Mouse (Mus musculus) lung, embryonic 15.5 days (tissue): ENCODE data around the gene Atxn2. TPM values are rescaled to one million over a fixed set of nuclear protein-coding genes. Genes with fewer than 3 reads are reported as not detected.
A peak's percentile ranks its signal among the peaks of the same experiment; 100 is the strongest.
"Not testable (repeated sequence)": the region's sequence is repeated elsewhere in the genome, so short reads cannot be mapped to it uniquely, and the experiment has no call there.

Source experiments
- ATAC-seq: fragments of 200-750 bp; cut with Nextera tagmentation; 2 replicates; pipeline ENCODE4 v1.8.0; 2017; ENCODE audit warnings: moderate number of reproducible peaks, borderline replicate concordance; ENCODE audit not compliant: low FRiP score, low TSS enrichment; ENCODE audit errors: extremely low read depth
- H3K27ac ChIP-seq: fragments of 300-500 bp; sonication (generic); 2 replicates; pipeline ENCODE4 v1.5.1; 2015; ENCODE audit warnings: moderate library complexity, mild to moderate bottlenecking, inconsistent platforms
- H3K27me3 ChIP-seq: fragments of 300-500 bp; sonication (generic); 2 replicates; pipeline ENCODE4 v1.6.1; 2015; ENCODE audit warnings: inconsistent platforms
- H3K36me3 ChIP-seq: fragments of 300-500 bp; sonication (generic); 2 replicates; pipeline ENCODE4 v1.6.1; 2015; ENCODE audit warnings: inconsistent platforms
- H3K4me1 ChIP-seq: fragments of 300-500 bp; sonication (generic); 2 replicates; pipeline ENCODE4 v1.6.1; 2015; ENCODE audit warnings: inconsistent platforms
- H3K4me2 ChIP-seq: fragments of 300-500 bp; sonication (generic); 2 replicates; pipeline ENCODE4 v1.6.1; 2015; ENCODE audit warnings: inconsistent platforms, mild to moderate bottlenecking, moderate library complexity
- H3K4me3 ChIP-seq: fragments of 300-500 bp; sonication (generic); 2 replicates; pipeline ENCODE4 v1.5.1; 2015; ENCODE audit warnings: mild to moderate bottlenecking, inconsistent platforms
- H3K9ac ChIP-seq: fragments of 300-500 bp; sonication (generic); 2 replicates; pipeline ENCODE4 v1.6.1; 2015; ENCODE audit warnings: inconsistent platforms
- H3K9me3 ChIP-seq: fragments of 300-500 bp; sonication (generic); 2 replicates; pipeline ENCODE4 v1.6.1; 2016; ENCODE audit warnings: inconsistent platforms
- WGBS: fragments of 180-500 bp; shearing (Covaris S2); methylation state at CpG from one replicate; pipeline ENCODE4 v1.1.7; 2015; 5-methylcytosine and 5-hydroxymethylcytosine counted together
- polyA plus RNA-seq: library from polyadenylated mRNA; unstranded; fragments of >200 nt; fragmentation: Nextera tagmentation; extraction: Ambion mirVana; gene quantifications from 2 replicates; pipeline ENCODE4 v1.2.1, GENCODE M21; 2015

The Atxn2 gene
- polyA plus RNA-seq, 1 experiment from 2014 or later = 60.8 TPM

DNA sequence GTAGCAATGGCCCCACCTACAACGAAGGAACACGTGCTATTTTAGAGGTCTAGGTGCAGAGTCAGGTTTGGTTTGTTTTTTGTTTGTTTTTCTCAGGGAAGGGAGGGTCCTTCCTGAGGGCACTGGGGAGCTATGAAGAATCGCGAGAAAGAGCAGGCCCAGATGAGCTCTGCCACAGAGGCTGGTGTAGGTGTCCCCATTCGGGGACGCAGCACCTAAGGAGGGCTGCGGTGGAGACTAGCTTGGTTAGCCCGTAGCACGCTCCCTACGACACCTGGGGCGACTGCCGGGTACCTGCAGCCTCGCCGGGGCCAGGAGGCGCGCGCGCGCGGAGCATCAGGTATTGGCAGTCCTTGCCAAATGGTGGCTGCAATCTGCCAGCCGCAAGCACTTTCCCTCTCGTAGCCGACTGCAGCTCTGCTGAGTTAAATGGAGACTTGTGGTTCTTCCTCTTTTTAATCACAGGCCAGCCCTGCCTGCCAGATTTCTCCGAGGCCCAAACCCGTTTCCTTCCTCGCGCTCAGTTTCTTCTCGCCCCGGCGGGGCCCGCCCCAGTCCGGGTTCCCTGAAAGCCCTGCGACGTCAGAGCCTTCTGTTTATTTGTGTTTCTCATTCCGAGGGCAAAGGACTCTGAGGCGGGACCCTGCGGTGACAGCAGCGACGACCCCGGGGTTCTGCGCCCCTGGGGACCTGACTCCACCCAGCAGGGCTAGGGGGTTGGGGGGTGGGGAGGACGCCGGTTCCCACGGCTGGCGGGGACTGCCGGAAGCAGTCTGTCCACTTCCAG, 127.4 kb downstream of the Atxn2 start:
- peaks cover 9% of the 10 kb centered on the region for H3K27me3 ChIP-seq
- no peaks in the 10 kb centered on the region for H3K36me3 ChIP-seq
- H3K4me1 ChIP-seq = peaks cover 62% of the 10 kb centered on the region
- peak overlapping the region; percentile 87 for H3K4me3 ChIP-seq
- ATAC-seq = no peak
- H3K9me3 ChIP-seq = no peaks in the 10 kb centered on the region
- H3K27ac ChIP-seq = peak overlapping the region; percentile 87
- under 1% methylated on average over 46 of the region's 46 CpGs for WGBS
- H3K9ac ChIP-seq = peak overlapping the region; percentile 49
- H3K4me2 ChIP-seq = peak overlapping the region; percentile 83

DNA sequence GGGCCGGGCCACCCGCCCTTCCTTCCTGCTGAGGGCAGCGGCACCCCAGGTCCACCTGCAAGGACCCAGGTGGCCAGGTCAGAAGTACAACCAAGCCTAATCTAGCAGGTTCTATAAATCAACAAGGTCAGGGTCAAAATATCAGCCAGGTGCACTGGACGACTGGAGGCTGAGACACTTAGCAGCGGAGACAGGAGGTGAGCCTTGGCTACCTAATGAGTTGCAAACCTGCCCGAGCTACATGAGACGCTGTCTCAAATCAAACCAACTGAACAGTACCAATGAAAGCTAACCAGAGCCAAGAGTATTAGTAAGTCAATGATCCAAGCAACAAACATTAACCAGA, 128.0 kb downstream of the Atxn2 start:
- Histone ChIP-seq H3K4me1 (peaks cover 59% of the 10 kb centered on the region), H3K9ac (peak overlapping the region; percentile 49), H3K27ac (peak overlapping the region; percentile 87), H3K4me3 (peak overlapping the region; percentile 87), H3K4me2 (peak overlapping the region; percentile 83), H3K9me3 (no peaks in the 10 kb centered on the region), H3K36me3 (no peaks in the 10 kb centered on the region), H3K27me3 (peaks cover 15% of the 10 kb centered on the region)
- ATAC-seq = no peak
- 26% methylated on average over 7 of the region's 7 CpGs for WGBS

GRCm38 (mm10) chr5:121841516-121841915, 130.4 kb downstream of the Atxn2 start:
- Histone ChIP-seq H3K9me3 (no peaks in the 10 kb centered on the region), H3K27ac (no peak overlapping the region), H3K4me2 (no peak overlapping the region), H3K9ac (no peak overlapping the region), H3K4me3 (no peak overlapping the region), H3K4me1 (peaks cover 41% of the 10 kb centered on the region), H3K27me3 (peaks cover 20% of the 10 kb centered on the region), H3K36me3 (no peaks in the 10 kb centered on the region)
- no peak for ATAC-seq
- 89% methylated on average over 9 of the region's 9 CpGs for WGBS

DNA sequence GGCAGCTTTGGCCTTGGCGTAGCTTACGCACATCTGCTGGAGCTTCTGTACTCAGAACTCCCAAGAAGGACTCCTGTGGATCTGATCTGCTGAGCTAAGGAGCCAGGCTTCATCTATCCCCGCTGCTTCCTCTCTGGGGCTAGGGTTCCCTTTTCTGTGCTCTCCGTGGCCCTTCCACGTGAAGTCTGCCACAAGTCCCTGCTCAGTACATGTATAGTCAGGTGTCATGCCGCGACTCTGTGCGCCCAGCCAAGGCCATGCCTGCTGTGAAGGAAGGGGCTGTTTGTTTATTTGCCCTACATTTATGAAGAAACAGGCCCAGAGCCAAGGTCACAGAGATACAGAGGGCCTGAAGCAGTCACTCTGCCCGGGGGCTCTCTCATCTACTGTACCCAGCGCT, 130.8 kb downstream of the Atxn2 start:
- Histone ChIP-seq H3K36me3 (no peaks in the 10 kb centered on the region), H3K4me3 (no peak overlapping the region), H3K9me3 (no peaks in the 10 kb centered on the region), H3K9ac (no peak overlapping the region), H3K4me2 (peak overlapping the region; percentile 96; the same call in 1 of the 2 replicates), H3K27ac (no peak overlapping the region), H3K27me3 (peaks cover 20% of the 10 kb centered on the region), H3K4me1 (peaks cover 41% of the 10 kb centered on the region)
- no peak for ATAC-seq
- WGBS = 42% methylated on average over 10 of the region's 10 CpGs

DNA sequence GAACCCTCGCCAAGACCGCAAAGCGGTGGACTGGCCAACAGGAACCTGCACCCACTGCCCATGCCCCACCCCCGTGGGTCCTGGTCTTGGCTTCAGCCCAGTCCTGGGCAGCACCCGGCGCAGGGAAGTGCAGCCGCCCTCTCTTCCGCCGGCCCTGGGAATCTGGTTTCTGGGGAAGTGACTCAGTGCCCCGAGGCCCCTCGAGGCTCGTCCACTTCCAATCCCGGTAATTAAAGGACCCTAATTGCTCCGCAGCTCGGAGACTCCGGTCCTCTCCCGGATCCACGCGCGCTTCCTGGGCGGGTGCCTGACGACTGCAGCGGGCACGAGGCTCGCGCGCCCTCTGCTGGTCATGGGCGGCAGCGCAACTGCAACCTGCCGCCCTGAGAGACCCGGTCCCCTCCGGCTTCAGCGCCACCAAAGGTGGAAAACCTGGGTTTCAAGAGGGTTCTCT, 131.6 kb downstream of the Atxn2 start:
- Histone ChIP-seq H3K27me3 (peaks cover 20% of the 10 kb centered on the region), H3K27ac (peak overlapping the region; percentile 61), H3K9me3 (no peaks in the 10 kb centered on the region), H3K4me1 (peaks cover 37% of the 10 kb centered on the region), H3K4me3 (peak overlapping the region; percentile 55), H3K9ac (peak overlapping the region; percentile 66), H3K36me3 (no peaks in the 10 kb centered on the region), H3K4me2 (peak overlapping the region; percentile 96)
- under 1% methylated on average over 33 of the region's 33 CpGs for WGBS
- peak; percentile 49 for ATAC-seq

DNA sequence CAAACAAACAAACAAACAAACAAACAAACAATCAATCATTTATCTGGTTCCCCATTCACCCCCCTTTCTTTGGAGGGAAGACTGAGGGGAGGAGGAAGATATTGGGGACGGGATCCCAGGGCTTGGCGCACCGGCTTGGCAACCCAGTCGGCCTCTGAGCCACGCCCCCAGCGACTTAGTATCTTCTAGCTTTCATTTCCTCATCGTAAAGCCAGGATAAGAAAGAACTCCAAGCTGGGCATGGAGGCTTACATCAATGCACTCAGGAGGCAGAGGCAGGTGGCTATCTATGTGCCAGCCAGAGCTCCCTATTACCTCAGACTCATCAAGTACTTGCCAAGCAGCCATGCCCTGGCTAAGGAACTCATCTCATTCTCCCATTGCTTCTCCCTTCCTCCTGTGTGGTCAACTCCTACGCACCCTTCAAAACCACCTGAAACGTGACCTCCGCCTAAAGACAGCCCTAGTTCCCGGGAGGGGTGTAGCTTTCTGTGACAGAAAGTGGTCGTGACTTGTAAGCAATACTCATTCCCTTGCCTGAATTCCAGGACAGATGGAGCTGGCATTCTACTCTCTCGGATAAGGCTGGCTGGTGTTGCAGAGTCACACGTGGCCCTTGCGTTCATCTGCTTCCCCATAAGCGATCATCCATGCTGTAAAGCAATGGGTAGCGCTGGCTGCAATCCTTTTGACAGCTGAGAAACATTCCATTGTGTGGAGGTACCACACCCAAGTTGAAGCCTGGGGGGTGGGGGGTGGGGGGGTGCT, 132.2 kb downstream of the Atxn2 start:
- Histone ChIP-seq H3K9ac (peak overlapping the region; percentile 22; the same call in 1 of the 2 replicates), H3K27me3 (peaks cover 20% of the 10 kb centered on the region), H3K4me1 (peaks cover 37% of the 10 kb centered on the region), H3K9me3 (no peaks in the 10 kb centered on the region), H3K4me3 (peak overlapping the region; percentile 55), H3K4me2 (peak overlapping the region; percentile 96), H3K36me3 (no peaks in the 10 kb centered on the region), H3K27ac (peak overlapping the region; percentile 61; the same call in 1 of the 2 replicates)
- no peak for ATAC-seq
- WGBS = 12% methylated on average over 17 of the region's 17 CpGs

DNA sequence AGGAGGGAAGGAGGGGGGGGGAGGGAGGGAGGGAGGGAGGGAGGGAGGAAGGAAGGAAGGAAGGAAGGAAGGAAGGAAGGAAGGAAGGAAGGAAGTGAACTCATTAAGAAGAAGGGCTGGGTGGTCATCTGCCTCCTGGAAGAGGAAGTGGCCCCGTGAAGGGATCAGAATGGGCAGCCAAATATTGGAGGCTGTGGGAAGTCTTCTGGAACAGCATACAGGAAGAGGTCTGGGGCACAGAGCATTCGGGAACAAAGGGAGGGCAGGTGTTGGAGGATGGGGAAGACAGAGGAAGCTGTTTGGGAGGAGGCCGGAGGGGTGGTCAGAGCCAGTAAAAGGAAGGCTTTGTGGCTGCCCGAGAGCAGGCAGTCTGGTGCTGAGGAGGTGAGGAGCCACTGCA, 134.2 kb downstream of the Atxn2 start:
- no peak for ATAC-seq
- no peaks in the 10 kb centered on the region for H3K36me3 ChIP-seq
- peaks cover 36% of the 10 kb centered on the region for H3K4me1 ChIP-seq
- H3K4me3 ChIP-seq = no peak overlapping the region
- no peak overlapping the region for H3K9ac ChIP-seq
- 20% methylated on average over 4 of the region's 4 CpGs for WGBS
- H3K4me2 ChIP-seq = no peak overlapping the region
- H3K27me3 ChIP-seq = peaks cover 20% of the 10 kb centered on the region
- H3K27ac ChIP-seq = no peak overlapping the region
- H3K9me3 ChIP-seq = no peaks in the 10 kb centered on the region

- no peaks in the 10 kb centered on the region for H3K9me3 ChIP-seq
- peaks cover 20% of the 10 kb centered on the region for H3K27me3 ChIP-seq
- no peak overlapping the region for H3K4me2 ChIP-seq
- WGBS = 71% methylated on average over 11 of the region's 11 CpGs
- no peak overlapping the region for H3K27ac ChIP-seq
- H3K9ac ChIP-seq = no peak overlapping the region
- no peak for ATAC-seq
- H3K36me3 ChIP-seq = no peaks in the 10 kb centered on the region
- H3K4me3 ChIP-seq = no peak overlapping the region
- peaks cover 43% of the 10 kb centered on the region for H3K4me1 ChIP-seq
These were observed 135.2 kb downstream of the Atxn2 start for GRCm38 (mm10) chr5:121846322-121846721.

- not testable (repeated sequence) for H3K4me3 ChIP-seq, H3K9me3 ChIP-seq, H3K36me3 ChIP-seq, H3K9ac ChIP-seq, ATAC-seq, H3K4me2 ChIP-seq, H3K27ac ChIP-seq
- peaks cover 17% of the 10 kb centered on the region for H3K27me3 ChIP-seq
- WGBS = 76% methylated on average over 3 of the region's 3 CpGs
- peaks cover 38% of the 10 kb centered on the region for H3K4me1 ChIP-seq
These were observed 136.1 kb downstream of the Atxn2 start for GRCm38 (mm10) chr5:121847269-121847668.

DNA sequence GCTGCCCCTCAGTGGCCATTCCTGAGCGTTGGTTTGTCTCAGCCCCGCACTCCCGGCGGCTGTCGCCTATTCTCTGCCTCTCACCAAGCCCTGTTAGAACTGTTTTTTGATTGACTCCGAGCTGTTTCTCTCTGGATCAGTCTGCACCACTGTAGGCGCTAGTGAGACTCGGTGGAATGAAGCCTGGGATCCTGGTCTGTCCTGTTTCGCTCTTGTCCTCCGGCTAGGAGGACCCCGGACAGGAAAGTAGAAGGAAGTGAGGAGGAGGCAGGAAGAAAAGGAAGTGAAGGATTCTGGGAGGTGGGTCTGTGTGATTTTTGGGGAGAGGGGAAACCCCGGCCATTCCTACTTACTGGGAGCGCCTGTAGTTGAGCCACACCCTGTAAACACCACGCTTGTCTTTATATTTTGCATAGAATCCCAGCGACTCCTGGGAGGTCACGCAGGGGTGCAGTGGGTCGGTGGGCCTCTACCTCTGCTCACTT, 136.9 kb downstream of the Atxn2 start:
- peak overlapping the region; percentile 71 for H3K9ac ChIP-seq
- H3K27ac ChIP-seq = peak overlapping the region; percentile 89
- peaks cover 32% of the 10 kb centered on the region for H3K4me1 ChIP-seq
- peaks cover 15% of the 10 kb centered on the region for H3K36me3 ChIP-seq
- H3K27me3 ChIP-seq = peaks cover 15% of the 10 kb centered on the region
- peak overlapping the region; percentile 90 for H3K4me2 ChIP-seq
- under 1% methylated on average over 17 of the region's 17 CpGs for WGBS
- H3K9me3 ChIP-seq = no peaks in the 10 kb centered on the region
- ATAC-seq = peak; percentile 32; the same call in 1 of the 2 replicates
- peak overlapping the region; percentile 92 for H3K4me3 ChIP-seq

- H3K4me3 ChIP-seq = peak within 1 kb of the TSS; percentile 92
- ATAC-seq = peak; percentile 90
- peaks cover 21% of the 10 kb centered on the region for H3K36me3 ChIP-seq
- under 1% methylated on average over 42 of the region's 42 CpGs for WGBS
- peak within 1 kb of the TSS; percentile 89 for H3K27ac ChIP-seq
- peak within 1 kb of the TSS; percentile 71 for H3K9ac ChIP-seq
- H3K27me3 ChIP-seq = peaks cover 9% of the 10 kb centered on the region; the same call in 1 of the 2 replicates
- H3K9me3 ChIP-seq = no peaks in the 10 kb centered on the region
- peaks cover 31% of the 10 kb centered on the region for H3K4me1 ChIP-seq
- H3K4me2 ChIP-seq = peak within 1 kb of the TSS; percentile 90
These were observed 137.6 kb downstream of the Atxn2 start, which contains the start of gene Pheta1 for GRCm38 (mm10) chr5:121848743-121849142. Gene Pheta1, plus strand, starts transcription at chr5:121848984.
